Mouse (Mus musculus) heart, adult 2 months (tissue): ENCODE measurements at regions not wholly inside any gene's neighbourhood (a gene's known extent, or its start where the extent isn't known, plus 50 kb on each side); places are given as distances from the start of the nearest gene placed in this dataset.

ENCODE experiments used
- DNase-seq, 2 experiments: peaks; one replicate each; pipeline ENCODE4 v3.0.0; 2021
- H3K27ac ChIP-seq: fragments of 200-600 bp; 2 replicates; pipeline ENCODE4 v1.8.1; 2022
- H3K27me3 ChIP-seq: fragments of 200-500 bp; 2 replicates; pipeline ENCODE4 v1.6.1; 2012; ENCODE audit warnings: mild to moderate bottlenecking, low read length, inconsistent platforms, mixed read lengths; ENCODE audit not compliant: control insufficient read depth, insufficient read depth
- H3K36me3 ChIP-seq: fragments of 200-500 bp; 2 replicates; pipeline ENCODE4 v1.6.1; 2012; ENCODE audit warnings: low read length, inconsistent platforms; ENCODE audit not compliant: control insufficient read depth, insufficient read depth
- H3K4me1 ChIP-seq: fragments of 200-500 bp; 2 replicates; pipeline ENCODE4 v1.6.1; 2011; ENCODE audit warnings: low read length; ENCODE audit not compliant: control insufficient read depth, insufficient read depth
- H3K4me3 ChIP-seq: fragments of 200-600 bp; 2 replicates; pipeline ENCODE4 v1.8.1; 2022
- H3K79me2 ChIP-seq: fragments of 200-500 bp; replicated peaks from 2 replicates; pipeline ENCODE4 v1.6.1; 2012; ENCODE audit warnings: mild to moderate bottlenecking, inconsistent platforms, low read length, moderate library complexity, mixed read lengths; ENCODE audit not compliant: control insufficient read depth, insufficient read depth
- H3K9ac ChIP-seq: fragments of 200-500 bp; 2 replicates; pipeline ENCODE4 v1.6.1; 2012; ENCODE audit warnings: low read depth, mild to moderate bottlenecking, control low read depth, inconsistent platforms, low read length, mixed read lengths
- CTCF ChIP-seq: fragments of 200-600 bp; IDR thresholded peaks from 2 replicates; pipeline ENCODE4 v1.8.1; 2022; ENCODE audit warnings: antibody characterized with exemption, mild to moderate bottlenecking, moderate library complexity
- EP300 ChIP-seq: fragments of 200-500 bp; IDR thresholded peaks from 2 replicates; pipeline ENCODE4 v1.6.1; 2011; ENCODE audit warnings: low read depth, low read length, control low read depth; ENCODE audit not compliant: insufficient read depth
- POLR2A ChIP-seq: fragments of 200-500 bp; IDR thresholded peaks from 2 replicates; pipeline ENCODE4 v1.6.1; 2011; ENCODE audit warnings: mild to moderate bottlenecking, low read depth, low read length, control low read depth; ENCODE audit not compliant: insufficient read depth
- WGBS: fragments of 180-500 bp; shearing (Covaris S2); methylation state at CpG from one replicate; pipeline ENCODE4 v1.1.7; 2018; 5-methylcytosine and 5-hydroxymethylcytosine counted together
- intact Hi-C: fragments of 180-260 bp; cut with DNase I; formaldehyde crosslinking; loops from one replicate; pipeline ENCODE4 v1.15.1; 2025

DNA sequence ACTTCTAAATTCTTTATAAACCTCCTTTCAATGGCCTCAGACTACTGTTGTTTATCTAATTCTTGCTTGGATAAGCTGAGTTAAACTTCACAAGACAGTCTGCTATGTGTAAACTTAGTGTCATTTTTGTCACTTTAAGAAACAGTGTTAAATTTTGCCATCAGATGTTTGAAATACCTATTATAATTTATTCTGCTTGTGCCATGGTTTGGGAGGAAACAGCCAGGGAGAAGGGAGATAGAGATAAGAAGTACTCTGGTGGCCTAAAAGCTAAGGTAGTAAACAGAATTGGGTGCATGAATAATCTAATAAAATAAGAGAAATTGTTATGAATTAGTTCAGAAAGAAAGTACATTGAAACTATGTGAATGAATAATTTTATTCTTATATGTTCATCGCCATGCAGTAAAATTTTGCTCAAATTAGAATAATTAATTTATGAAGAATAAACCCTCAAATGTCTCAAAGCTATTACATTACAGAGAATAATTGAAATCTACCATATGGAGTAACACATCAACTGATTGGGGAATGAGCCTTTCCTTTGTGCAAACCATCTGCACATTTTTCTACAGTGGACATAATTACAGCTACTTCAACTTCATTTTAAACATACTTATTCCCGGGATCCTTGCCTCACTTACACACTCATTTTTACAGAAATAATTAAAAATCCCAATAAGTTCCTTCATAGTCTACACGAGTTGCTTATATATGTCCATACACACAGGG is 982.3 kb downstream of the Fam181b start:
- no peak overlapping the region for H3K9ac ChIP-seq
- TF ChIP-seq POLR2A (no peak), CTCF (no peak), EP300 (no peak)
- H3K36me3 ChIP-seq: no peaks in the 10 kb centered on the region
- WGBS: 61% methylated on average over 3 of the region's 3 CpGs
- DNase-seq: no peak
- H3K79me2 ChIP-seq: no peaks in the 10 kb centered on the region
- no peaks in the 10 kb centered on the region for H3K27me3 ChIP-seq
- H3K27ac ChIP-seq: no peak overlapping the region
- H3K4me1 ChIP-seq: no peaks in the 10 kb centered on the region
- intact Hi-C loops: no loop called here
- no peak overlapping the region for H3K4me3 ChIP-seq
